Mouse (Mus musculus) WW6 (cell line): ENCODE measurements around the gene Syn2.
"Not testable (repeated sequence)": the region's sequence is repeated elsewhere in the genome, so short reads cannot be mapped to it uniquely, and the experiment has no call there.

Source experiments
- DNase-seq: peaks from one replicate; pipeline ENCODE4 v3.0.0-alpha.2; 2013; ENCODE audit warnings: low read depth, low spot score

The Syn2 gene

GRCm38 (mm10) chr6:115174845-115175244 lies 40.1 kb downstream of the Syn2 start:
- peak; percentile 14 for DNase-seq

DNA sequence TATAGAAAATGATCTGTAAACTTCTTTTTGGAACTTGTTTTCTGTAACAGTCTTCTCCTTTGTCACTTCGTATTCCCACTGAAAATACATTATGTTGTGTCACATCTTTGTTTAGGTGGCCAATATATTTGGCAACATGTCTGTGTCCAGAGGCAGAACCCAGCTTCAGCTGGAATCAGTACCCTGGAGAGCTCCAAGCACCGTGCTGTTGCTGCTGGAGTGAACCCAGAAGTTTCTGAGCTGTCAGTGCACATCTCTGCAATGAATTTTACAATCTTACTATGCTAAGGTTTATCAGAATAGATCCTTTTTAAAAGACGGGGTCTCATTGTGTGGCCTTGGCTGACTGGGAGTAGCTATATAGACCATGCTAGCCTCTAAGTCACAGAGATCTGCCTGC lies 44.1 kb downstream of the Syn2 start:
- DNase-seq, result peak; percentile 18

- no peak for DNase-seq
These were observed 46.4 kb downstream of the Syn2 start for GRCm38 (mm10) chr6:115181094-115181493.

GRCm38 (mm10) chr6:115191111-115191510 lies 56.4 kb downstream of the Syn2 start:
- DNase-seq, result no peak

GRCm38 (mm10) chr6:115200753-115201152 lies 66.1 kb downstream of the Syn2 start:
- no peak for DNase-seq

DNA sequence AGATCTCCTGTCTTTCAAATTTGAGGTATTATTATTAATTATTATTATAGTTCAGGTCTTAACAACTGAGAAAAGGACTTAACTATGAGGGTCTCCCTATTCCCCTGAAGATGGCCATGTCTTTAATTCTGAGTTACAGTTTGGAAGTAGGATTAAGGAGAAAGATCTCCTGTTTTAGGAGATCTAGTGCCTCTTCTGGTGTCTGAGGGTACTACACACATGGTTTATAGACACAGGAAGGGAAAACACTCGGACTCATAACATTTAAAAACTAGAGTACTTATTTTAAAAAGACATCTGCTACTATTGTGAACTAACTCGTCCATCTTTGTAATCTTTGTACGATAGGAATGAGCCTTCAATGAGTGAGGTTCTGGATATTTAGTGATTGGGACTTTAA lies 68.3 kb downstream of the Syn2 start:
- DNase-seq, result no peak

DNA sequence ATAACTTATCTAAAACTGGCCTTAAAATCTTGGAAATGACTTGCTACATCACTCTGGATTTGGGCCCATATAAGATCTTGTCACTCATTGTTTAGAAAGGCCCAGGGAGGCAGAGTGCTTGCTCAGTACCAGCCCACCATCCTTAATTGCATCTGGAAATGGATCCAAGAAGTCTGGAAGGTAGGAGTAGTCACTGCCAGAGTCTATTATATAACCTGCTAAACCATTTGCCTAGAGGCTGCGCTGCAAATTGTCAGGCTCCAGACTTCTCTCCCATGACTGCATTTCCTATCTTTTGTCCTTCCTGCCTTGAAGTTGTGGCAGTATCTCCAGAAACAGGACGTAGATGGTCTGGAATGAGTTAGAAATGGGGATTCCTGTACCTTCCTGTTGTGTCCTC lies 75.5 kb downstream of the Syn2 start:
- DNase-seq, result no peak

DNA sequence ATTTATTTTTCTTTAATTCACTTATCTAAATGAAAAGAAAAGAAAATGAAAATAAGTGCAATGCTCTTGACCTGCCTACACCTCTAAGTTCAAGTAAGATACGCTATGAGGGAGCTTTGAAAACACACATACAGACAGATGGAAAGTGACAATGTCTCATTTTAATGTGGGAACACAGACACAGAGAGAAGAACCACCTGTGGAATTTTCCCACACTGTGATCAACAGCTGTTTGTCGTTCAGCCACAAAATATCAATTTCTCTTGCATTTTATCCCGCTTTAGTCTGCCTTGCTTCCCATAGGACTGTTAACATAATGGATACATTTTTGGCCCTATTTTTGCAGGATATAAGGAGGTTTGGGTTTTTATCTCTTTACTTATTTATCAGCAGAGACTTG lies 76.1 kb downstream of the Syn2 start:
- DNase-seq, result no peak

DNA sequence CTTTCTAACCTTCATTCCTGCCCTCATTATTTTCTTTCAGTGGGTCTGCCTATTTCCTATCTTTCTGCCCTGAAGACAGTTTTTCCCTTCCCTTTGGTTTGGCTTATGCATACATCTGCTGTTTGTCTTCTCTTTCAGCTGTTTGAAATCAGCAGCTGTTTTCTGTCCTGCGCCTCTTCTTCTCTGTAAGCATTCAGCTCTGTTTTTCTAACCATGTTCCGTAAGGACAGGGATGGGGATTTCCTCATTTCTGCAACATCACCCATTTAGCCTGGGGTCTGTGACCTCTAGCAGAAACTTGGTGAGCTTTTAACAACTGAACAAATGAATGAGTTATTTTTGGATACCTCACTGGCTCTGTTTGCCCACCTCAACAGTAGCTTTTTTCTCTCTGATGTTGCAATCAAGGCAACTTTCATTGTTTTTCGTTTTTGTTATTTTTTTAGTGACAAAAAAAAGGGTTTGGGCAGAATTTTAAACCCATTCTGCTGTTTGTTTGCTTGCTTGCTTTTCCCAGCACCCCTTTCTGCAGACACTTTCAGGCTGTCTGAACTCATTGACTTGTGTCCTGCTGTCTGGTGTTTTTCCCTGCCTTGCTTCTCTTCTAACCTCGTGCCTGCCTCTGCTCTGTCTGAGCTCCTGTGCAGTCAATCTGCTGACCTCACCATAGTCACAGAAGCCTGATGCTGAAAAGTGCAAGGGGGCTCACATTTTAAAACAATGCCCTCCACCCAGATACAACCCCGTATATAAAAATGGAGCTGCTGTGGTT lies 77.6 kb downstream of the Syn2 start:
- no peak for DNase-seq

- DNase-seq, result no peak
These were observed 78.4 kb downstream of the Syn2 start for GRCm38 (mm10) chr6:115213129-115213528.

DNA sequence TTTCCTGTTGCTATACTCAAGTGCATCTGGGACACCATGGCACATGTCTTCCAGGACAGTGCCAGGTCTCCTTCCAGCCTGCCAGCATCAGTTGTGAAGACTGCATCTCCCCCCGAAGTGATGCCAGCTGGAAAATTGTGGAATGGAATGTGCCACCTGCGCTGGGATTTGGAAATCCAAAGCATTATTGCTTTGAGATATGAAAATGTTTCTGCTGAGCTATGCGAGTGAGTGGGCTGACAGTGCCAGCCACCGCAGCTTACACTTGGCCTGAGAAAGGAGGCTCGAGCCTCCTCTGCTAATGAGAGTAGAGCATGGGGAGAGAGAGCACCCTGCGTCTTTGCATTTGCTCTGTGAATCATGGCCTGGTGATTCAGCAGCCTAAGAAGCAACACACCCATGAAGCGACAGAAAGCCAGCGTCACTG lies 86.5 kb downstream of the Syn2 start:
- no peak for DNase-seq

GRCm38 (mm10) chr6:115225519-115225918 lies 90.8 kb downstream of the Syn2 start:
- no peak for DNase-seq

DNA sequence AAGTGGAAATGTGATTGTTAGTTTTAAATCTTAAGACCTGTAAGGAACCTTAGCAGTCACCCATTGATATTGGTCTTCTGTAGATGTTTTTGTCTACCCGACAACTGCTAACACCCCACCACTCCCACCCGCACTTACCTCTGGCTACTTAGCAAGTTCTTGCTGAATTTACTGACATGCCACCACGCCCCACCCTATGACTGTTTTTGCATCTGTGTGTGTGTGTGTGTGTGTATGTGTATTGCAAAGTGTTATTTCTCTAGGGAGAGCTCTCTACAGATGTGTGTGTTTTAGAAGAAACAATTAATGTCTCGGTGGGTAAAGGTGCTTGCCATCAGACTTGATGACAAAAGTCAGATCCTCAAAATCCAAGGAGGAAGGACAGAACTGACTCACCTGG lies 92.3 kb downstream of the Syn2 start, which contains the start of gene Gm17482:
Gene Gm17482 (plus strand): TSS at position 301 of the 400 bp plus-strand sequence.
- DNase-seq, result no peak

- DNase-seq, result peak; percentile 54
These were observed 92.8 kb downstream of the Syn2 start for GRCm38 (mm10) chr6:115227529-115227928.

- DNase-seq, result no peak
These were observed 95.9 kb downstream of the Syn2 start for GRCm38 (mm10) chr6:115230557-115230956.

GRCm38 (mm10) chr6:115231836-115232235 lies 97.1 kb downstream of the Syn2 start:
- DNase-seq, result no peak

- no peak for DNase-seq
These were observed 97.9 kb downstream of the Syn2 start for GRCm38 (mm10) chr6:115232562-115232961.

DNA sequence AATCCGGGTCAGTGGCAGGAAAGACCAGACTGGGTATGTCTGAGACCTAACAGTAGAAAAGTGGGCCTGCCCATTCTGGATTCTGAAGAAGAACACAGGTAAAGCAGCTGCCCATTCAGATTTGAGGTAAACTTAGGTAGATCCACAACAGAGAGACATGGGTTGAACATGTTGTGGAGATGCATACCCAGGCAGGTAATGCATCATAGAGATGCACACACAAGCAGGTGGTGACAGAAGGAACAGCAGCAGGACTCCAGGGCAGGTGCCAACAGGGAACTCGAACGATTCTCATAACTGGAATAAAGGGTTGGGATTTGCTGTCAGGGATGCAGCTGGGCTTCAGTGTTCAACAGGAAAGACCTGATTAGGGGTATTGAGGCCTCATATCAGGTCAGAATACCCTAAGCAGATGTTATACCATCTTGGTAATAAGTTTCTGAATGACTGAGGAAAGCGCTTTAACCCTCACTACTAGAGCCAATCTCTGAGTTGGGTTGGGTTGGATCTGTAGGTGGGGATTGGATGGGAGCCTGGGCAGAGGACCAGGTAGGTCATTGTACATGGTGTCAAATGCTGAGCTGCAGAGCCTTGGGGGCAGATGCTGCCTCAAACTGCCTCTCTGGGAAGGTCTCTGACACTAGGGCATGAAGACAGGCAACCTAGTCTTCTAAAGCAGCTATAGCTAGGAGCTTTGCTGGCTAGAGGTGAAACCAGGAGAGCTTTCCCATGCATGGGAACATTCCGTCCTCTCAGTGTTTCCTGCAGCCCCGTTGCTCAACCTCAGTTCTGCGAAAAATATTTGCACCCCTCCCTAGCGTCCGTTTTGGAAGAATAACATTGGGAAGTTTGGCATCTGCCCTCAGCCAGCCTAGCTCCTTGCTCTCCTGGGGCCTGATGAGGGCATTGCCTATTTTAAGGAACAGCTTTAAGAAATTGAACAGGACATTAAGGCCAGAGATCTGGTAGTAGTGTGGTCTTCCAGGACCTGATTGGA lies 103.6 kb downstream of the Syn2 start:
- DNase-seq, result no peak

- no peak for DNase-seq
These were observed 104.6 kb downstream of the Syn2 start for GRCm38 (mm10) chr6:115239335-115239734.

GRCm38 (mm10) chr6:115240431-115240830 lies 105.7 kb downstream of the Syn2 start:
- DNase-seq, result not testable (repeated sequence)

GRCm38 (mm10) chr6:115241131-115241699 lies 106.5 kb downstream of the Syn2 start:
- DNase-seq, result no peak

GRCm38 (mm10) chr6:115241939-115242338 lies 107.2 kb downstream of the Syn2 start:
- no peak for DNase-seq
